Mouse (Mus musculus): Measurements from ENCODE around the gene Mpped2.
A peak's percentile ranks its signal among the peaks of the same experiment; 100 is the strongest.

The Mpped2 gene

GRCm38 (mm10) chr2:106856361-106856961 is 163.4 kb downstream of the Mpped2 start:
- no peak for DNase-seq (ENCODE audit: low spot score in 2 of 2)

DNA sequence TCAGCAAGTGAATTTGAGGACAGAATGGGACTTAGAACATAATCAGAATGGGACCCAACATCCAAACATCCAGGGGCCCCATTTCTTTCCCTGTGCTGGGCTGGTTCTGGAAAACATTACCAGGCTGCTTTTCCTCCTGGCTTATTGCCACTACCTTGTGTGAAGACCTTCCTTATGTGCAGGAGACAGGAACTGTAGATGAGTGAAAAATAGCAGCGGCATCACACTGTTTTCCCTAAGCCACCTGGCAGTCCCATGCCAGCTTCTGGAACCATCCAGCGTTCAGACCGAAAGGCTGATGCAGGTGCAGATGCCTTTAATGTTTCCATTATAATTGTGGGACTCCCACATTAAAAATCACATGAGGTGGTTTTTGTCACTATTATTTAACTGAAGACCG is 164.2 kb downstream of the Mpped2 start:
- DNase-seq (ENCODE audit: low spot score in 2 of 2): peak in 1 of 2 experiments; percentile 15

GRCm38 (mm10) chr2:106857711-106858110 is 164.6 kb downstream of the Mpped2 start:
- DNase-seq (ENCODE audit: low spot score in 2 of 2): no peak

DNA sequence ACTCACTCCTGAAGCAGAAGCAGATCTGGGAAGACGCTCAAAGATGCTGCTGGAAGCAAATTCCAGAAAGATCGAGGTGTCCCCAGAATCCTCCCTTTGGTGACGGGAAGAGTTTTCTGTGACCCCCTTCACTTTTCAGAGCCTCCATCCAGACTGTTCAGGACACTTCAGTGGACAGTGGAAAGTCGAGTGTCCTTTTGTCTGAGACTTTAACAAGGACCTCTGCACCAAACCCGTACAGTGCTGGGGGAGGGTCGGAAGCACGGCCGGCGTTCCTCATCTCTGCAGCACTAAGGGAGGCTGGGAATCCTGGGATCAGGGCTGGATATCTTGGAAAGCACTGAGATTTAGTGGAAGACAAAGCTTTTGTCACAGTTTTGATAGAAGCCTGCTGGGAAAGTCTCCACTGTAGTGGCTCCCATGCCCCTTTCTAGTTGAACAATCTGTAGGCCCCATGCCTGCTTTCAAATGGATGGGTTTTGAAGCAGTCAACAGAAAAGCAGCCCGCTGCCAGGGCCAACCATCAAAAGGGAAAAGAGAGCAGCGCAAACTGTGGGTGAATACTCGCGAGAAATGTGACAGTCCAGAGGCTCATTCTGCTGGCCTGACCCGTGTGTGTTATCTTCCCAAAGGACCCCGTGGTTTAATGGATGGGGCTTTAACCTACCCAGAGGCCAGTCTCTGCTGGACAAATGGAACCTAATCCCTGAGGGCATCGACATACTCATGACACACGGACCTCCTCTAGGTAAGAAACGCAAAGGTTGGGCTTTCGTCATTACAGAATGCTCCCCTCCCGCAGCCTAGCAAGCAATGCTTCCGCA is 168.0 kb downstream of the Mpped2 start:
- no peak for DNase-seq (ENCODE audit: low spot score in 2 of 2)

DNA sequence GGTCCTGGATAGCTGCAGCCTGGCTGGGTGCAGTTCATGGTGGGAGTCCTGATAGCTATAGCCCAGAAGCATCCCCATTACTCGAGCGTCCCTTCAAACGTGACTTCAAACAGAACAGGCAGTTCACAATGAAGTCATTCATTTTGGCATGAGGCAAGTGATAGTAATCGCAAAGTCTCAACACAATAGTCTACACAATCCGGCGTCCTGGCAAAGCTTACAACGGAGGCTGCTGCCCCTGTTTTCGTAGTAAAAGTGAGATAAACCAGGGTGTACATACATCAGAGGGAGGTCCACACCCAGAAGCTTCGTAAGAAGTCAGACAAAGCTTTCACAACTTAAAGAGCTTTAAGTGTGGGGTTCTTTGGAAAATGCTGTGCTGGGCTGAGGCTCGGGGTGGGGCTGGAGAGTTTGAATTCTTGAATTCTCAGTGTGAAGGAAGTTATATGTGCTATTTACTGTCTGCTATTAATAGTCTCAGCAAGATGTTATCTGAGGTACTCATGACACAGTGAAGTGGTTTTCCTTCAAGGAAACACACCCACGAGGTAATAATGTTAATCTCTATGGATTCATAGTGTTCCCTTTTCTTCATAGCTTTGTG is 170.1 kb downstream of the Mpped2 start:
- DNase-seq (ENCODE audit: low spot score in 2 of 2): no peak

DNA sequence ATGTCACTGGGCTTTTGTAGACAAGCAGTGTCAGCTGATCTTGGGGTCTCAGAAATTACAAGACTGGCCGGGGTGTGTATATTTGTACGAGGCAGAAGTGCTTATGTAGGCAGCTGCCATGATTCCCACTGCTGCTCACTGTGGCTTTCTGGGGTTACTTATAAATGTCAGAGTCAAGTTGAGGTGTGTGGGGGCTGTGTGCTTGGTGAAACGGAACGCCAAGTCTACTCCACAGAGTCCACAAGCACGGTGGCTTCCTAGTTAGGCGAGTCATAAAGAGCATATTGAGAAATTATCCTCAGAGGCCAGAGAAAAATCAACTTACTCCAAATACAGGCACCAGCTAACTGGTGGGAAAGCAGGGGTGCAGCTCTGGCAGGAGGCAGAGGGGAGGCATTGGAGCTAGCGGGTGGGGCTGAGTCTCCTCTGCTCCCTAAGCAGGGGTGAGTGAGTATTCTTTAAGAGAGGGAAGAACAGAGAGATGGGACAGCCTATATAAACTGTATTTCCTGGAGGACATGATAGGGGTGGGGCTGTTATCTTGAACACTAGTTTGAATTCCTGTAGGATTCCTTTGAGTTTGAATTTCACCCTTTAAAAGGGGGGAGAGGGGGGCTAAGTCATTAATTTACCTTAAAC is 172.2 kb downstream of the Mpped2 start:
- no peak for DNase-seq (ENCODE audit: low spot score in 2 of 2)

- no peak for DNase-seq (ENCODE audit: low spot score in 2 of 2)
These were observed 173.2 kb downstream of the Mpped2 start for GRCm38 (mm10) chr2:106866303-106866702.

- DNase-seq (ENCODE audit: low spot score in 2 of 2): no peak
These were observed 177.8 kb downstream of the Mpped2 start for GRCm38 (mm10) chr2:106870886-106871285.

GRCm38 (mm10) chr2:106873166-106873565 is 180.1 kb downstream of the Mpped2 start:
- no peak for DNase-seq (ENCODE audit: low spot score in 2 of 2)

- no peak for DNase-seq (ENCODE audit: low spot score in 2 of 2)
These were observed 190.3 kb downstream of the Mpped2 start for GRCm38 (mm10) chr2:106883390-106883789.

DNA sequence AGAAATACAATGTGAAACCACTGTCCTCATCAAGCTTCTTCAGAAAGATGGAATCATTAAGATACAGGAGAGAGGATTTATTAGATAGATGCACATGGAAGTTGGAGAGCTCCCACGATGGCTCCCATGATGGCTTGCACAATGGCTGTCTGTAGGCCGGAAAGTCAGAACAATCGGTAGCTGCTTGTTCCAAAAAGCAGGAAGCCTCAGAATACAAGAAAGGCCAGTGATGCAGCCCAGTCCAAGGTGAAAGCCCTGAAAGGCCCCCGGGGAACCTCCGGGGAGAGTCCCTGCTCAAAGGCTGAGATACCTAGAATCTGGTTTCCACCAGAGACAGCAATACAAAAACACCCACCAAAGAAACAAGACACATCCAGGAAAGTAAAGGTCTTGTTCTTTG is 195.1 kb downstream of the Mpped2 start:
- DNase-seq (ENCODE audit: low spot score in 2 of 2): no peak

DNA sequence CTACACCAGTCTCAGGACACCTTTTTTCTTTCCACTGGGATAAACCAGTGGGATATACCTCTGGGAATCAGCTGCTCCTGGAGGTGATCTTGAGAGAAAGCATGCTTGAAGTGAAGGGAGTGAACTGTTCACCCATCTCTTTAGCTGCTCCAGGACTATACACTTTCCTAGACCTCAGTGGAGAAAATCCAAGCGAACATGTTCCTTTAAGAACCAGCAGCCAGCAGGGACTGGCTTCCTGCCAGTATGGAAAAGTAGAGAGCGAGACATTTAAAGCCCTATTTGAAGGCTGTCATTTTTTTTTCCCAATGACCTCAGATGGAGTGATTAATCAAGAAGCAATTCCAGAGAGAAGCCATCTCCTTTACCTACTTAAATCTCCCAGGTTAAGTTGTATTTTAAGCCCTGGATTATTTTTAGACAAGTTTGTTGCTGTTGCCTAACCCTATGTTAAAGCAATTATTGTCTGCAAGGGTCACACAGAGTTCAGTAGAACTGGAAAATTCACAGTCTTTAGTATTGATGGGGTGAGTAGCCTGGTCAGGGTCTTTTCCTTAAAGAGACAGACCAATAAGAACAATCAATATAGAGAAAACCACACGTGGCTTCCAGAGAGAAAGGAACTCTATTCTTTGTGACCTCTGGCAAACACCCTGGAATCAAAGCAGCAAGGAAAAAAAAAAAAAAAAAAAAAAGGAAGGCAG is 196.4 kb downstream of the Mpped2 start:
- peak in 1 of 2 experiments; percentile 10 for DNase-seq (ENCODE audit: low spot score in 2 of 2)

- no peak for DNase-seq (ENCODE audit: low spot score in 2 of 2)
These were observed 200.3 kb downstream of the Mpped2 start for GRCm38 (mm10) chr2:106893376-106893775.

DNA sequence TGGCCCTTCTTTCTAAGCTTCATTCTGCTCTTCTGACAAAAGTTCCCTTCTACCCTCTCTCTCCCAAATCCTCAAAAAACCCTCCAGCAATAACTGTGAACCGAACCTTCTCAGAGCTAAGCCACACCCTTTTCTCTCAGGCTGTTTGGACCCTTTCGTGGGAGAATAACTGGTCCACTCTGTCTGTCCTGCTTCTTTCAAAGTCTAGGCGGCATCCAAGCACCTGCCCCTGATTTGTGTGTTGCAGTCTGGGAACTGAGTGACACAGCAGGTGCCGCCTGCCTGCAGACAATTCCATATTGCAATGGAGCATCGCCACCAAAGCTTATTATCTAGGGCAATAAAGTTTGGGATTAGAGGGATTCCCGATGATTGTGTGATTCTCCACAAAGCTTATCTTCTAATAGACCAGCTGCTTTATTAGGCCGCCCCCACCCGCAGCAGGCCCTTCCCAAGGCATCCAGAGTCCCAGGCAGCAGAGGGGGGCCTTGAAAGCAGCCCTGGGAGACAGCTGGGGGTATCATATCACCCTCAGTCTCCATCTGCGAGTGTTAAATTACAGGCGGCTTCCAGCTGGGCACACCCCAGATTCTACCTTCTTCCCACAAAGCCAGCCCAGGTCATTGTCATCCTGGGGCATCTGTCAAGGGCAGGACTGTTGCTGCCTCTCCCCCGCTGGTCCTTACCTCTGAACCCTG is 202.4 kb downstream of the Mpped2 start:
- no peak for DNase-seq (ENCODE audit: low spot score in 2 of 2)

DNA sequence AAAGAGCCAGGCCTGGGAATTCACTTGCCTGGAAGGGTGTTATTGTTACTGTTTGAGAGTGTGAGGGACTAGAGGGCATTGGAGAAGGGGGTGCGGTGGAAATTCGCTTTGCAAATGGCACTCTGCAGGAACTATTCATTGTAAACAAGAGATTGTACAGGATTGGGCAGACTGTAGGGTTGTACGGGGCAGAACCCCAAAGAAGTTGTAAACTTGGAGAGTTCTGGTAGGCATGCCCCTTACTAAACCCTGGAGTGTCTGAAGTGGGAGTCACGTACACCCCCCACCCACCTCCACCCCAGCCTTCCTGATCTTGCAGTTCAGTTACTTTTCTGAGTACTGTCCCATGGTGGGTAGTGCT is 202.9 kb downstream of the Mpped2 start:
- DNase-seq (ENCODE audit: low spot score in 2 of 2): no peak

DNA sequence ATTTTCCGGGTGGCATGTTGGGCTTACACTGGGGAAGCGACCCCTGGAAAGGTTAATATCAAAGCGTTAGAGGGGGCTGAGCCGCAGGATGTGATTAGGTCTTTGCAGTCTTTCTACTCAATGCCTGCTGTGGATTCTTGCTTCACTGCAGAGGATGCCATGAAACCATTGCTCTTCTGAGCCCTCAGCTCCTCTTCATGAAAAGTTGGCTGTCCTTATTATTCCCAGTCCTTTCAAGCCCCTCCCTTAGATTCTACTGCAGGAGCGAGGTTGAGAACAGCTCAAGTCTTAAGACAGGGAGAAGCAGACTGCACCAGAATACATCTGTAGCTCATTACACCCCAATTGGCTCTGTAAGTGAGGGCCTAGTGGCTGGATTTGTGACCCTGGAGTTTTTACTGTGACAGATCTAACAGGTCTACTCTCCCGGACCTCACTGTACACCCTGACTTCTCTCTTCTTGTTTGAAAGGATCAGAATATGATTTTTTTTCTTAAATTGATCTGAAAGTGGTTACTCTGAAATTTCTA is 218.9 kb downstream of the Mpped2 start:
- DNase-seq (ENCODE audit: low spot score in 2 of 2): no peak

All from left cerebral cortex, adult 9 months (tissue).